Mouse (Mus musculus): ENCODE results near the gene Oxct2a. TPM values are rescaled to one million over a fixed set of nuclear protein-coding genes. Genes with fewer than 3 reads are reported as not detected.
"Not testable (repeated sequence)": the region's sequence is repeated elsewhere in the genome, so short reads cannot be mapped to it uniquely, and the experiment has no call there.

Gene Oxct2a
- polyA plus RNA-seq, 1 experiment from 2014 or later: not detected

DNA sequence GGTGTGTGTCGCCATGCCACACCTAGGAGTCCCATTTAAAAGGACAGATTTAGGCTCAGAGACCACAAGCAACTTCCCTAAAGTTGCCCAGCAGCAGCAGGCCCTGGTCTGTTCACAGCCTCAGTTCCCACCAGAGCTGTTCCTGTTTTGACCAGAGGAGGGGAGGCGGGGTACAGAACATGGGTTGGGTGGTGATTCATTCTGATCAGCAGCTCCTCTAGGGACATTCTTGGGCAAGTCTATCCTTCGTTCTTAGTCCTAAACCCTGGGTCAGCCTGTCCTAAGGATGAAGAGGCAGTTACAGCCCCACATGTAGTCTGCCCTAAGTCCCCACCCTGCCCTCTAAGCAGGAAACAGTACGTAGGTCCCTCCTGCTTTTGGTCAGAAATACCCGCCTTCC lies 16.8 kb upstream of the Oxct2a start:
- H3K9ac ChIP-seq (ENCODE audit: low read length): no peak overlapping the region
- H3K4me1 ChIP-seq (replicated peaks; ENCODE audit: control insufficient read depth, insufficient read depth, low read length): peaks cover 5% of the 10 kb centered on the region
- ATAC-seq (ENCODE audit: low read depth): no peak
- no peak overlapping the region for H3K4me2 ChIP-seq (ENCODE audit: low read depth, low read length)
- 66% methylated on average over 5 of the region's 5 CpGs for WGBS
- no peak overlapping the region for H3K27ac ChIP-seq (ENCODE audit: low read length)
- H3K4me3 ChIP-seq (ENCODE audit: low read length): no peak overlapping the region
- no peaks in the 10 kb centered on the region for H3K9me3 ChIP-seq (ENCODE audit: control insufficient read depth, low read length)
- peaks cover 23% of the 10 kb centered on the region for H3K27me3 ChIP-seq (ENCODE audit: control insufficient read depth, insufficient read depth, low read depth, low read length)
- no peaks in the 10 kb centered on the region for H3K36me3 ChIP-seq (ENCODE audit: control insufficient read depth, insufficient read depth, low read length)

DNA sequence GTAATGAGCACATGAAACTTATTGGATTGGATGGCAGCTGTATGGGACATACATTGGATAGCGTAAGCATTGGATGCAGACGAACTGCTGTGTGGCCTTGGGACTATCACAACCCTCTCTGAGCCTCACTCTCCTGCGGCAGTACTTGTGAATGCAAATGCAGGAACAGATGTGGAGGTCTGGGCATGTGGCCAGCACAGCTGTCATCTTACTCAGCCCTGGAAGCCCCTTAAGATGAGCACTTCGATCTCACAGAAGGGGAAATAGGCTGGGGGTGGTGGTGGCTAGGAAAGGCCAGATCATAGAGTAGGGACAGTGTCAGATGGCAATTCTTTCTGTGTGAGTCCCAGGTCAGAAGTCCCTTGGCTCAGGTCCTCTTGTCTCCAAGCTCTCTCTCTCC lies 14.3 kb upstream of the Oxct2a start:
- no peak overlapping the region for H3K4me3 ChIP-seq (ENCODE audit: low read length)
- peaks cover 5% of the 10 kb centered on the region for H3K4me1 ChIP-seq (replicated peaks; ENCODE audit: control insufficient read depth, insufficient read depth, low read length)
- H3K36me3 ChIP-seq (ENCODE audit: control insufficient read depth, insufficient read depth, low read length): no peaks in the 10 kb centered on the region
- 53% methylated on average over 4 of the region's 4 CpGs for WGBS
- H3K9me3 ChIP-seq (ENCODE audit: control insufficient read depth, low read length): no peaks in the 10 kb centered on the region
- no peak overlapping the region for H3K4me2 ChIP-seq (ENCODE audit: low read depth, low read length)
- no peak for ATAC-seq (ENCODE audit: low read depth)
- no peak overlapping the region for H3K9ac ChIP-seq (ENCODE audit: low read length)
- H3K27me3 ChIP-seq (ENCODE audit: control insufficient read depth, insufficient read depth, low read depth, low read length): peaks cover 21% of the 10 kb centered on the region
- no peak overlapping the region for H3K27ac ChIP-seq (ENCODE audit: low read length)

DNA sequence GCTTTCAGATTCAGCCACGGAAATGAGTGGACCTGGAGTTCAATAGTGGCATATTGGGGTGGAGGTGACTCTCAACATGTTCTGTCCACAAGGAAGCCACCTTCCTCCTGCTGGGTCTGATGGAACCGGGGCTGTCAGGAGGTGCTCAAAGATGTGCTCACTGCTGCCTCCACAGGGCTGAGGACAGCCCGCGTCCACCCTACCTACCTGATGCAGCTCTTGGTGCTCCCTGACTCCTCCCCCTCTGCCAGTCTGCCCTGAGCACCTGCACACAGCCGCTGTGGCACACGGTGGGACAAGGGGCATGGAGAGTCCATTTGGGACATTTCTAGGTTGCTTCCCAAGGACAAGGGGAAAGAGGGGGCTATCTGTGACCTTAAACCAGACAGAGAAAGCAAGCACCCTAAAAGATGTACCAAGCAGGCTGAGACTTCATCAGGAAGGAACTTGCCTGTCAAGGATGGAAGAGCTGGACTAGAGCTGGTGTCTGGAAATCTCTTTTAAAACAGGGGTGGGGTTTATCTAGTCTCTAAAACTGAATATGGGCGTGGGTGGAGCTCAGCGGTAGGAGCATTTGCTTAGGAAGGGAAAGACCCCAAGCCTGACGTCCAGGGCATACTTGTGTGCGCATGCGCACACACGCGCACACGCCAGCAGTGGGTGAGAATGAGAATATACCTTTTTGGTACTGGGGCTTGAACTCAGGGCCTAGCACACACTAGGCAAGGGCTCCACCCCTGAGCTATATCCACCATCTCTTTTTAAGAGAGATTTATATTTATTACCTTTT lies 12.6 kb upstream of the Oxct2a start:
- Histone ChIP-seq H3K4me2 (ENCODE audit: low read depth, low read length) (no peak overlapping the region), H3K4me3 (ENCODE audit: low read length) (no peak overlapping the region), H3K36me3 (ENCODE audit: control insufficient read depth, insufficient read depth, low read length) (no peaks in the 10 kb centered on the region), H3K27ac (ENCODE audit: low read length) (no peak overlapping the region), H3K4me1 (replicated peaks; ENCODE audit: control insufficient read depth, insufficient read depth, low read length) (no peaks in the 10 kb centered on the region), H3K9me3 (ENCODE audit: control insufficient read depth, low read length) (no peaks in the 10 kb centered on the region), H3K9ac (ENCODE audit: low read length) (no peak overlapping the region), H3K27me3 (ENCODE audit: control insufficient read depth, insufficient read depth, low read depth, low read length) (peaks cover 4% of the 10 kb centered on the region; the same call in 1 of the 2 replicates)
- ATAC-seq (ENCODE audit: low read depth): no peak
- 62% methylated on average over 14 of the region's 14 CpGs for WGBS

DNA sequence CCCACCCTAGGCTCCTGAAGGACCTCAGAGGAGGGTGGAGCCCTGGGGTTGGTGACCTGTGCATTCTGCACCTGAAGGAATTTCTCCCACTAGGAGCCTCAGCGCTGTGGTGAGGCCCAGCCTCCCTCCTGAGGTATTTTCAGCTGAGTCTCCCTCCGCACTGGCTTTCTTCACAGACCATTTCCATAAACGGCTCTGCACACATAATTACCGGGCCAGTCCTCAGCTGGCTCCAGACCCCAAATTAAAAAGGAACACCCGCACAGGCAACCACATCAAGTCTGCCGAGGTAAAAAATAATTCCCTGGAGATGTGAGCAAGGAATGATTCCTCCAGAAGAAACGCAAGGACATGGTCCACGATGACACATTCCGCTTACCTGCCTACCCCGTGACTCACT lies 11.8 kb upstream of the Oxct2a start:
- H3K4me2 ChIP-seq (ENCODE audit: low read depth, low read length); H3K9me3 ChIP-seq (ENCODE audit: control insufficient read depth, low read length); H3K9ac ChIP-seq (ENCODE audit: low read length); H3K27ac ChIP-seq (ENCODE audit: low read length); ATAC-seq (ENCODE audit: low read depth); H3K4me3 ChIP-seq (ENCODE audit: low read length); H3K27me3 ChIP-seq (ENCODE audit: control insufficient read depth, insufficient read depth, low read depth, low read length); H3K36me3 ChIP-seq (ENCODE audit: control insufficient read depth, insufficient read depth, low read length); H3K4me1 ChIP-seq (replicated peaks; ENCODE audit: control insufficient read depth, insufficient read depth, low read length): not testable (repeated sequence)
- WGBS: 72% methylated on average over 10 of the region's 10 CpGs

DNA sequence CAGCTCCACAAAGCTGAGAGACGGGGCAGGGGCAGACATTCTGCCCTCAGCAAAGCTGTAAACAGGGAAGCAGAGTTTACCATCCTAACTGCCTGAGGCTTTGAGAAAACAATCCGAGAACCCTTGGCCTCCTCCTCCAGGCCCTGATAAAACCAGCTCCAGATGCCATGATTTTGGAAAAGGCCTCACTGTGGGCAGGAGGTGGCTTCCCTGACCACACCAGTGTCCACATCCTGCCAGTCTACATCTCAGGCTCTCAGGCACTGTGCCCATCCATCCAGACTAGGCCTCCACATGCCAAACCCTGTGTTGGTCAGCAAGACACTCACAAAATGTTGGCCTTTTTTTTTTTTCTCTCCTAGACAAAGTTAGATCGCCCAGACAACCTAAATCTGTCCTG lies 10.7 kb upstream of the Oxct2a start:
- Histone ChIP-seq H3K9ac (ENCODE audit: low read length) (no peak overlapping the region), H3K4me1 (replicated peaks; ENCODE audit: control insufficient read depth, insufficient read depth, low read length) (no peaks in the 10 kb centered on the region), H3K4me3 (ENCODE audit: low read length) (no peak overlapping the region), H3K36me3 (ENCODE audit: control insufficient read depth, insufficient read depth, low read length) (no peaks in the 10 kb centered on the region), H3K27me3 (ENCODE audit: control insufficient read depth, insufficient read depth, low read depth, low read length) (no peaks in the 10 kb centered on the region), H3K27ac (ENCODE audit: low read length) (no peak overlapping the region), H3K4me2 (ENCODE audit: low read depth, low read length) (no peak overlapping the region), H3K9me3 (ENCODE audit: control insufficient read depth, low read length) (no peaks in the 10 kb centered on the region)
- 48% methylated on average over 3 of the region's 3 CpGs for WGBS
- ATAC-seq (ENCODE audit: low read depth): no peak

DNA sequence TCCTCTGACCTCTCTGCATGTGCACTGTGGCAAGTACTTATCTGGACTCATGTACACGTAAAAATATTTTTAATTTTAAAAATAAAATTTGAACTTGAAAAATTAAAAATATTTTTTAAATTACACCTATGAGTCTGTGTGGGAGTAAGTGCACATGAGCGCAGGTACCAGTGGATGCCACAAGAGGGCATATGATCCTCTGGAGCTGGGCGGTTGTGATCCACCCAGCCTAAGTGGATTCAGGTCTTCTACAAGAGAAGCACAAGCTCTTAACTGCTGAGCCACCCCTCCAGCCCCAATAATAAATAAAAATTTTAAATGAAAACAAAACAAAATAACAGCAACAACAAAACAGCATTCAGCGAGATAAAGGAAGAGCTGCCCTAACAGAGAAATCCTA lies 9.7 kb upstream of the Oxct2a start:
- 92% methylated on average over 4 of the region's 4 CpGs for WGBS
- ATAC-seq (ENCODE audit: low read depth): no peak
- H3K4me1 ChIP-seq (replicated peaks; ENCODE audit: control insufficient read depth, insufficient read depth, low read length): no peaks in the 10 kb centered on the region

DNA sequence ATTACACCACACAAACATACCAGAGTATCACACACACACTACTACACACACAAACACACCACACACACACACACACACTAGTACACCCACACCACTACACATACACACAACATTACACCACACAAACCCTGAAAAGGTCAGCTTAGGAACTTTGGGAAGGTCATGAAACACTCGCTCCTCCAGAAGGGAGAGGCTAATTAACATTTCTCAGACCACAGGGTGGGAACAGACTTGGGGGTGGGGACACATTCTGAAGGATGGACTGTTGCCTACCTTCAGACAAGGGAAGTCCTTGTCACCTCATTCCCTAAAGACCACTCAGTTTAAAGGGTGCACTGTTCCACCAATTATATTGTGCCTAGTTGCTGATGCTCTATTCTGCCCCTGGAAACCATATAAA lies 8.5 kb upstream of the Oxct2a start:
- not testable (repeated sequence) for ATAC-seq (ENCODE audit: low read depth); H3K4me2 ChIP-seq (ENCODE audit: low read depth, low read length); H3K4me1 ChIP-seq (replicated peaks; ENCODE audit: control insufficient read depth, insufficient read depth, low read length); H3K4me3 ChIP-seq (ENCODE audit: low read length); H3K27me3 ChIP-seq (ENCODE audit: control insufficient read depth, insufficient read depth, low read depth, low read length); H3K9ac ChIP-seq (ENCODE audit: low read length); H3K27ac ChIP-seq (ENCODE audit: low read length); H3K9me3 ChIP-seq (ENCODE audit: control insufficient read depth, low read length); H3K36me3 ChIP-seq (ENCODE audit: control insufficient read depth, insufficient read depth, low read length)
- WGBS: 43% methylated on average over 1 of the region's 1 CpGs

More for the DNA sequence above, 9.7 kb upstream of the Oxct2a start:
- no peak overlapping the region for H3K9ac ChIP-seq (ENCODE audit: low read length)
- no peak overlapping the region for H3K4me2 ChIP-seq (ENCODE audit: low read depth, low read length)
- H3K27me3 ChIP-seq (ENCODE audit: control insufficient read depth, insufficient read depth, low read depth, low read length): no peaks in the 10 kb centered on the region
- no peaks in the 10 kb centered on the region for H3K9me3 ChIP-seq (ENCODE audit: control insufficient read depth, low read length)
- H3K4me3 ChIP-seq (ENCODE audit: low read length): no peak overlapping the region
- H3K36me3 ChIP-seq (ENCODE audit: control insufficient read depth, insufficient read depth, low read length): no peaks in the 10 kb centered on the region
- no peak overlapping the region for H3K27ac ChIP-seq (ENCODE audit: low read length)

DNA sequence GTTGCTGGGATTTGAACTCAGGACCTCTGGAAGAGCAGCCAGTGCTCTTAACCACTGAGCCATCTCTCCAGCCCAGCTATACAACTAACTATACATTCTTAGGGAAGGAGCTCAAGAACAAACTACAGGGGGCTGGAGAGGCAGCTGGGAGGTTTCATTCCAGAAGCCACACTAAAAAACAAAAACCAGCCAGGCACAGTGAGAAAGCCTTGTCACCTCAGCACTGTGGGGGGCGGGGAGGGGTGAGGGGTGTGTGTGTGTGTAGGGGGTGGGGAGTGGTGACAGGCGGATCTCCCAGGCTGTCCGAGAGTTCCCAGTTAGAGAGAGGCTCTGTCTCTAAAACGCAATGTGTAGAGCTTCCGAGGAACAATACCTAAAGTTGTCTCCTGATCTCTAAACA lies 7.9 kb upstream of the Oxct2a start:
- Histone ChIP-seq H3K4me1 (replicated peaks; ENCODE audit: control insufficient read depth, insufficient read depth, low read length) (no peaks in the 10 kb centered on the region), H3K27me3 (ENCODE audit: control insufficient read depth, insufficient read depth, low read depth, low read length) (no peaks in the 10 kb centered on the region), H3K9me3 (ENCODE audit: control insufficient read depth, low read length) (no peaks in the 10 kb centered on the region), H3K4me2 (ENCODE audit: low read depth, low read length) (no peak overlapping the region), H3K36me3 (ENCODE audit: control insufficient read depth, insufficient read depth, low read length) (no peaks in the 10 kb centered on the region), H3K27ac (ENCODE audit: low read length) (no peak overlapping the region), H3K9ac (ENCODE audit: low read length) (no peak overlapping the region), H3K4me3 (ENCODE audit: low read length) (no peak overlapping the region)
- no peak for ATAC-seq (ENCODE audit: low read depth)
- 54% methylated on average over 5 of the region's 5 CpGs for WGBS

DNA sequence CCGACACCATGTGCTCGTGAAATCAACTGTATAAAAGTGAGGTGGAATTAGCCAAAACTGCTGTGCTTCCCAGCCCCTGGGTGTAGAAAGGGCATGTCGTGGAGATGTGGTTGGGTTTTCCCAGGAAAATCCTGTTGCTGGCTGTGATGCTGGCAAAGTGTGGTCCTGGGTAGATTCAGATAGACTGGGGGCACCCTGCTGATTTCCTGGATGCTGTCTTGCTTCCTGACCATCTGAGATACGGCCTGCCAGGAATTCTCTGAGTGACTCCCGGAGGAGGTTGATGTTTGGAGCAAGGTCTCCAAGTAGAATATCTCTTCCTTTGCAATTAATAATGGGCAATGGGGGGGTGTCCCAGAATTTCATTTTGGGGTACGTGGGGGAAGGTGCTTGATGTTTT lies 5.5 kb upstream of the Oxct2a start:
- whole genome bisulfite sequencing: 58% methylated on average over 6 of the region's 6 CpGs
- H3K9me3 ChIP-seq (ENCODE audit: control insufficient read depth, low read length): no peaks in the 10 kb centered on the region

DNA sequence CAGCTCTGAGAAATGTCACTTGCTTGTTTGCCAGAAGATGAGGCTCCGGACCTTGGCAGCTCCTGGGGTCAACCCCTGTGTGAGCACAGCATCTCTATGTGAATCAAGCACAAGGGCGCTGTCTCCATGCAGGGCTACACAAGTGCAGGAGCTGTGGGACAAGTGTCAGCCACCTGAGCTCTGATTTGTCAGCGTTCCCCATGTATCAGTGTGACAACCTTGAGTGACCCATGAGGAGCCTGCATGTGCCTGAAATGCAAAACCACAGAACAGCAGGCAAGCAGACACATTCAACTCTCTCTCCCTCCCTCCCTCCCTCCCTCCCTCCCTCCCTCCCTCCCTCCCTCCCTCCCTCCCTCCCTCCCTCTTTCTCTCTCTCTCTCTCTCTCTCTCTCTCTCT lies 4.2 kb upstream of the Oxct2a start:
- H3K4me3 ChIP-seq (ENCODE audit: low read length): no peak overlapping the region
- no peaks in the 10 kb centered on the region for H3K36me3 ChIP-seq (ENCODE audit: control insufficient read depth, insufficient read depth, low read length)
- peaks cover 5% of the 10 kb centered on the region for H3K27me3 ChIP-seq (ENCODE audit: control insufficient read depth, insufficient read depth, low read depth, low read length)
- no peak for ATAC-seq (ENCODE audit: low read depth)
- WGBS: 40% methylated on average over 3 of the region's 3 CpGs
- H3K9ac ChIP-seq (ENCODE audit: low read length): no peak overlapping the region
- no peaks in the 10 kb centered on the region for H3K9me3 ChIP-seq (ENCODE audit: control insufficient read depth, low read length)
- no peaks in the 10 kb centered on the region for H3K4me1 ChIP-seq (replicated peaks; ENCODE audit: control insufficient read depth, insufficient read depth, low read length)
- H3K4me2 ChIP-seq (ENCODE audit: low read depth, low read length): no peak overlapping the region
- no peak overlapping the region for H3K27ac ChIP-seq (ENCODE audit: low read length)

More for the DNA sequence above, 5.5 kb upstream of the Oxct2a start:
- Histone ChIP-seq H3K27me3 (ENCODE audit: control insufficient read depth, insufficient read depth, low read depth, low read length) (no peaks in the 10 kb centered on the region), H3K36me3 (ENCODE audit: control insufficient read depth, insufficient read depth, low read length) (no peaks in the 10 kb centered on the region), H3K9ac (ENCODE audit: low read length) (no peak overlapping the region), H3K4me1 (replicated peaks; ENCODE audit: control insufficient read depth, insufficient read depth, low read length) (no peaks in the 10 kb centered on the region), H3K27ac (ENCODE audit: low read length) (no peak overlapping the region), H3K4me3 (ENCODE audit: low read length) (no peak overlapping the region), H3K4me2 (ENCODE audit: low read depth, low read length) (no peak overlapping the region)
- no peak for ATAC-seq (ENCODE audit: low read depth)

Data from lung, embryonic 16.5 days (tissue).